Mouse (Mus musculus) CH12.LX (cell line): ENCODE measurements at regions not wholly inside any gene's neighbourhood (a gene's known extent, or its start where the extent isn't known, plus 50 kb on each side); places are given as distances from the start of the nearest gene placed in this dataset.

ENCODE experiments used
- CTCF ChIP-seq, 2 experiments: IDR thresholded peaks in 1 of 2; conservative IDR thresholded peaks in 1 of 2; 2 replicates each; pipeline ENCODE4 v1.5.1; 2011 to 2012; ENCODE audit warnings: low read depth in 2 of 2, low read length in 2 of 2, improper control_type of control experiment in 1 of 2, inconsistent platforms in 1 of 2, mild to moderate bottlenecking in 1 of 2, moderate library complexity in 1 of 2
- JUND ChIP-seq: conservative IDR thresholded peaks from 2 replicates; pipeline ENCODE4 v1.6.1; 2011; ENCODE audit warnings: low read depth, low read length, improper control_type of control experiment
- USF1 ChIP-seq: IDR thresholded peaks from 2 replicates; pipeline ENCODE4 v1.6.1; 2014; ENCODE audit warnings: low read depth, mild to moderate bottlenecking, inconsistent platforms, low read length, improper control_type of control experiment

GRCm38 (mm10) chr17:88861128-88861527 lies 69.3 kb upstream of the Lhcgr start:
- TF ChIP-seq CTCF (conservative IDR thresholded peaks at IDR 0.05 in 1 of 2, IDR thresholded peaks at IDR 0.05 in 1 of 2; ENCODE audit: low read depth in 2 of 2, low read length in 2 of 2) = no peak
- TF ChIP-seq JUND = no peak
- TF ChIP-seq USF1 = no peak
